In the genomic region with DNA sequence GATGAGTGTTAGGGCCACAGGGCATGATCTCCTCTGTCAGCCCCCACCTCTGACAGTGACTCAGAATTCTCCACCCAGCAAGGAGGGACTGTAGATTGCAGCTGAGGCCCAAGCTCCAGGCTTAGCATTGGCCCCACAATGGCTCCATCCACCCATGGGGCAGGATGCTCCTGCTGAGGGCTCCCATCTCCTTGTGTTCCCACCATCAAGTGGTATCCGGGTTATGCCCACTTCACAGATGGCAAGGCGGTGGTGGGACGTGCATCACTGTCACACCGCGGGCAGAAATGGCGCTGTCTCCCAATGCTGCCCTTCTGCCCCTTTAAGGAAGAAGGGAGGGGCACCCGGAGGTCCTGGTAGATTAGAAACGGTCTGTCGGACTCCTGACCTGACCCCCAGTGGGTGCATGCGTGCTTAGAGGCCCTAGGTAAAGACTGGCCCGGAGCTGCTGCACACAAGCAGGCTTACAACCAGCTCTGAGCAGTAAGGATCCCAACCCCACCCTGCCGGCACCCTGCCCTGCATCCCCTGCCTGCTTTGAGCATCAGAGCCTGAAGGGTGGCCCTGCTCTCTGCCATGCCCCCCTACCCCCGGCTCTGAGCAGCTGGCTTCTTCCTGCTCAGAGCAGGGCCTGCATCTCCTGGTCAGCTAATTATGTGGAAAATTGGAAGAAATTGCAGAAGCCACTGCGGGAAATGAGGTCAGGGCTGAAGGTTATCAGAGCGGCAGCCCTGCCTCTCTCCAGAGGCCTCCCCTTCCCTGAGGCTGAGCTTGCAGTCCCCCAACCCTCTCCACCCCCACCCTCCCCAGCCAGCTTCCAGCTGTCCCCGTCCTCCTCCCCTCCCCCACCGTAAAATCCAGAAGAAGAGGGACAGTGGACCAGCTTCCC, we compare ENCODE assay signal across 9 mouse cellular contexts.
A peak's percentile ranks its signal among the peaks of the same experiment; 100 is the strongest.
DNase-seq lines count a peak whose midpoint lies in the region; ATAC-seq and TF ChIP-seq lines count a peak whose summit lies in the region.
"Had no signal": no experiment of that assay in that cellular context is flagged by ENCODE, and none has a peak within 500 bp of the region (broad histone marks: within the 10 kb centered on the region; RNA-seq: fewer than 3 reads in every experiment).

No protein-coding gene starts in this region.

- H3K27ac ChIP-seq in kidney, adult 2 months (ENCODE audit: insufficient read depth, low read depth, low read length), result no peak overlapping the region
- H3K27ac ChIP-seq in embryonic facial prominence, embryonic 11.5 days (replicated peaks; ENCODE audit: low read depth, low read length), result peak overlapping the region; percentile 78
- H3K27ac ChIP-seq: embryonic facial prominence, embryonic 15.5 days had no signal

- no peaks in the 10 kb centered on the region for H3K9me3 ChIP-seq in embryonic facial prominence, embryonic 11.5 days (replicated peaks; ENCODE audit: control insufficient read depth, low read length)
- H3K9me3 ChIP-seq: embryonic facial prominence, embryonic 15.5 days had no signal

- TF ChIP-seq CTCF in kidney, adult 2 months (conservative IDR thresholded peaks at IDR 0.05; ENCODE audit: insufficient read depth, insufficient read length, low read depth, low read length), result no peak

- no peaks in the 10 kb centered on the region for H3K27me3 ChIP-seq in kidney, adult 2 months (replicated peaks; ENCODE audit: control insufficient read depth, insufficient read depth, low read length)
- H3K27me3 ChIP-seq in embryonic facial prominence, embryonic 11.5 days (ENCODE audit: control insufficient read depth, insufficient read depth, low read length), result no peaks in the 10 kb centered on the region
- H3K27me3 ChIP-seq: embryonic facial prominence, embryonic 15.5 days had no signal

- H3K4me1 ChIP-seq in kidney, adult 2 months (ENCODE audit: control insufficient read depth, insufficient read depth, low read length), result no peaks in the 10 kb centered on the region
- H3K4me1 ChIP-seq in embryonic facial prominence, embryonic 11.5 days (ENCODE audit: control insufficient read depth, insufficient read depth, low read length), result peaks cover 50% of the 10 kb centered on the region

- 36% methylated on average over 17 of the region's 17 CpGs for WGBS in kidney, adult 2 months
- 17% methylated on average over 15 of the region's 17 CpGs for WGBS in embryonic facial prominence, embryonic 11.5 days

- H3K4me3 ChIP-seq in kidney, adult 2 months (ENCODE audit: insufficient read depth, low read depth, low read length), result no peak overlapping the region
- H3K4me3 ChIP-seq in embryonic facial prominence, embryonic 11.5 days (ENCODE audit: low read depth, low read length), result no peak overlapping the region
- H3K4me3 ChIP-seq: embryonic facial prominence, embryonic 15.5 days had no signal

- H3K36me3 ChIP-seq in kidney, adult 2 months (ENCODE audit: control insufficient read depth, insufficient read depth, low read length), result no peaks in the 10 kb centered on the region
- H3K36me3 ChIP-seq in embryonic facial prominence, embryonic 11.5 days (replicated peaks; ENCODE audit: control insufficient read depth, insufficient read depth, low read depth, low read length), result no peaks in the 10 kb centered on the region
- H3K36me3 ChIP-seq: embryonic facial prominence, embryonic 15.5 days had no signal

- intact Hi-C loops in gastrocnemius, postnatal 36 days (cut with DNase I), result no loop called here

- ATAC-seq in embryonic facial prominence, embryonic 11.5 days (replicated peaks; ENCODE audit: insufficient number of reproducible peaks, low FRiP score, low TSS enrichment, low read depth), result no peak; the same call in 1 of the 2 replicates

- H3K9ac ChIP-seq in embryonic facial prominence, embryonic 11.5 days (replicated peaks; ENCODE audit: low read length), result peak overlapping the region; percentile 37
- H3K9ac ChIP-seq: embryonic facial prominence, embryonic 15.5 days had no signal

- H3K4me2 ChIP-seq in embryonic facial prominence, embryonic 11.5 days (ENCODE audit: low read depth, low read length), result peak overlapping the region; percentile 32; the same call in 1 of the 2 replicates
- H3K4me2 ChIP-seq: embryonic facial prominence, embryonic 15.5 days had no signal

- peak; percentile 51 for DNase-seq in kidney, adult 2 months
- no peak for DNase-seq in kidney, adult 18-20 months
- peak; percentile 69 for DNase-seq in embryonic facial prominence, embryonic 11.5 days (ENCODE audit: low spot score)
- DNase-seq in kidney, postnatal 14 days, result peak; percentile 67
- peak; percentile 65 for DNase-seq in neural tube, embryonic 10.5 days (ENCODE audit: extremely low spot score, low spot score)
- no peak for DNase-seq in gastrocnemius, postnatal 36 days
- DNase-seq in ovary, postnatal 36 days (ENCODE audit: low spot score), result no peak
- DNase-seq in right cerebral cortex, postnatal 4 days, result no peak

- no peak for TF ChIP-seq POLR2A in kidney, adult 2 months (IDR thresholded peaks at IDR 0.05; ENCODE audit: low read depth, low read length)

Comparison
In these comparisons a context has a peak if more than half of its experiments do, and no peak if none do; other contexts are left out.
1. DNase-seq: peak in kidney, adult 2 months (single experiment), embryonic facial prominence, embryonic 11.5 days (single experiment), kidney, postnatal 14 days (single experiment) and neural tube, embryonic 10.5 days (single experiment); none in kidney, adult 18-20 months (single experiment), gastrocnemius, postnatal 36 days (0 of 2), ovary, postnatal 36 days (single experiment) and right cerebral cortex, postnatal 4 days (single experiment).